Mouse (Mus musculus): ENCODE results near the gene Borcs6. TPM values are rescaled to one million over a fixed set of nuclear protein-coding genes. Genes with fewer than 3 reads are reported as not detected.

Borcs6 gene
- polyA plus RNA-seq, 1 experiment from 2014 or later = 12.0 TPM

- Histone ChIP-seq H3K27ac (ENCODE audit: low read length) (no peak overlapping the region), H3K36me3 (ENCODE audit: control insufficient read depth, insufficient read depth) (no peaks in the 10 kb centered on the region), H3K4me3 (ENCODE audit: low read length) (no peak overlapping the region), H3K9me3 (replicated peaks; ENCODE audit: control insufficient read depth, low read length) (no peaks in the 10 kb centered on the region), H3K27me3 (ENCODE audit: control insufficient read depth, insufficient read depth, low read length) (no peaks in the 10 kb centered on the region), H3K4me2 (ENCODE audit: low read depth, low read length) (no peak overlapping the region), H3K4me1 (ENCODE audit: control insufficient read depth, insufficient read depth, low read length) (peaks cover 16% of the 10 kb centered on the region), H3K9ac (ENCODE audit: low read length) (no peak overlapping the region)
- 83% methylated on average over 6 of the region's 6 CpGs for WGBS
- no peak for ATAC-seq (replicated peaks; ENCODE audit: extremely low read depth, insufficient read depth, low FRiP score)
Measured at GRCm38 (mm10) chr11:69078041-69078440, 18.5 kb downstream of the Borcs6 start.

GRCm38 (mm10) chr11:69078805-69079438, 19.4 kb downstream of the Borcs6 start:
- Histone ChIP-seq H3K4me3 (ENCODE audit: low read length) (no peak overlapping the region), H3K27me3 (ENCODE audit: control insufficient read depth, insufficient read depth, low read length) (no peaks in the 10 kb centered on the region), H3K4me1 (ENCODE audit: control insufficient read depth, insufficient read depth, low read length) (peaks cover 13% of the 10 kb centered on the region), H3K9me3 (replicated peaks; ENCODE audit: control insufficient read depth, low read length) (no peaks in the 10 kb centered on the region), H3K9ac (ENCODE audit: low read length) (no peak overlapping the region), H3K36me3 (ENCODE audit: control insufficient read depth, insufficient read depth) (no peaks in the 10 kb centered on the region), H3K27ac (ENCODE audit: low read length) (0 out of 2 replicates have a peak overlapping the region, but pooled peaks have one; percentile 18), H3K4me2 (ENCODE audit: low read depth, low read length) (no peak overlapping the region)
- no peak for ATAC-seq (replicated peaks; ENCODE audit: extremely low read depth, insufficient read depth, low FRiP score)
- WGBS = 58% methylated on average over 5 of the region's 5 CpGs

DNA sequence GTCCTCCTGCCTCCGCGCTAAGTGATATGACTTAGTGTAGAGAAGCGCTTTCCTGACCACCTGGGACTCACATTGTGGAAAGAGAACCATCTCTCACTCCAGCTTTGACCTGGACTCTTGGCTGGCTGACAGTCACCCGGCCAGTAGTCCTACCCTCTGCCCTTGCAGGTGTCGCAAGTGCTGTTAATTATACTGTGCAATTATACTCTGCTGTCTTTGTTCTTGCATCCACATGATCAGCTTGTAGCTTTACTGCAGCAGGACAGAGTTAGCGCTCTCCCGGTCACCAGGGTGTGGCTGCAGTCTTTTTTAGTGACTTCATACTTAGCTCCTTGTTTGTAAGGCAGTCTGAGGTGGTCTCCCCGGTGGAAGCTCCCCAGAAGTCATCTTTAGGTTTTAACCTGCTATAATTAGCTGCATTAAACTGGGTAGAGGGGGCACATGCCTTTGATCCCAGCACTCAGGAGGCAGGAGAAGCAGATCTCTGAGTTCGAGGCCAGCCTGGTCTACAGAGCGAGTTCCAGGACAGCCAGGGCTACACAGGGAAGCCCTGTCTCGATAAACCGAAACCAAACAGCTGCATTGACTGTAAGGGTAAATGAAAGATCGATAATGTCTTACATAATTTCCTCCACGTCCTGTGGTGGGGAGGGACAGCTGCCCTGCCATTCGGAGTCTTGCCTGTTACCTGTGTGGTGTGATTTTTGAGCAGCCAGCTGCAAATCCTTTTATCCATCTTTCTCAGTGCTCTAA, 20.8 kb downstream of the Borcs6 start:
- no peak overlapping the region for H3K4me2 ChIP-seq (ENCODE audit: low read depth, low read length)
- H3K27me3 ChIP-seq (ENCODE audit: control insufficient read depth, insufficient read depth, low read length) = no peaks in the 10 kb centered on the region
- H3K4me1 ChIP-seq (ENCODE audit: control insufficient read depth, insufficient read depth, low read length) = peaks cover 6% of the 10 kb centered on the region
- no peaks in the 10 kb centered on the region for H3K9me3 ChIP-seq (replicated peaks; ENCODE audit: control insufficient read depth, low read length)
- no peak overlapping the region for H3K27ac ChIP-seq (ENCODE audit: low read length)
- H3K4me3 ChIP-seq (ENCODE audit: low read length) = no peak overlapping the region
- H3K9ac ChIP-seq (ENCODE audit: low read length) = no peak overlapping the region
- no peak for ATAC-seq (replicated peaks; ENCODE audit: extremely low read depth, insufficient read depth, low FRiP score)
- WGBS = 74% methylated on average over 15 of the region's 15 CpGs
- H3K36me3 ChIP-seq (ENCODE audit: control insufficient read depth, insufficient read depth) = no peaks in the 10 kb centered on the region

- Histone ChIP-seq H3K27ac (ENCODE audit: low read length) (no peak overlapping the region), H3K4me1 (ENCODE audit: control insufficient read depth, insufficient read depth, low read length) (peaks cover 6% of the 10 kb centered on the region), H3K27me3 (ENCODE audit: control insufficient read depth, insufficient read depth, low read length) (no peaks in the 10 kb centered on the region), H3K9ac (ENCODE audit: low read length) (no peak overlapping the region), H3K4me2 (ENCODE audit: low read depth, low read length) (no peak overlapping the region), H3K4me3 (ENCODE audit: low read length) (no peak overlapping the region), H3K36me3 (ENCODE audit: control insufficient read depth, insufficient read depth) (no peaks in the 10 kb centered on the region), H3K9me3 (replicated peaks; ENCODE audit: control insufficient read depth, low read length) (no peaks in the 10 kb centered on the region)
- no peak for ATAC-seq (replicated peaks; ENCODE audit: extremely low read depth, insufficient read depth, low FRiP score)
- WGBS = 85% methylated on average over 8 of the region's 8 CpGs
Measured at GRCm38 (mm10) chr11:69080855-69081222, 21.3 kb downstream of the Borcs6 start.

- no peak overlapping the region for H3K4me3 ChIP-seq (ENCODE audit: low read length)
- H3K36me3 ChIP-seq (ENCODE audit: control insufficient read depth, insufficient read depth) = no peaks in the 10 kb centered on the region
- H3K9ac ChIP-seq (ENCODE audit: low read length) = no peak overlapping the region
- no peaks in the 10 kb centered on the region for H3K27me3 ChIP-seq (ENCODE audit: control insufficient read depth, insufficient read depth, low read length)
- ATAC-seq (replicated peaks; ENCODE audit: extremely low read depth, insufficient read depth, low FRiP score) = no peak
- H3K9me3 ChIP-seq (replicated peaks; ENCODE audit: control insufficient read depth, low read length) = no peaks in the 10 kb centered on the region
- no peak overlapping the region for H3K27ac ChIP-seq (ENCODE audit: low read length)
- no peak overlapping the region for H3K4me2 ChIP-seq (ENCODE audit: low read depth, low read length)
- peaks cover 3% of the 10 kb centered on the region for H3K4me1 ChIP-seq (ENCODE audit: control insufficient read depth, insufficient read depth, low read length)
- WGBS = 77% methylated on average over 7 of the region's 7 CpGs
Measured at GRCm38 (mm10) chr11:69081613-69082012, 22.1 kb downstream of the Borcs6 start.

DNA sequence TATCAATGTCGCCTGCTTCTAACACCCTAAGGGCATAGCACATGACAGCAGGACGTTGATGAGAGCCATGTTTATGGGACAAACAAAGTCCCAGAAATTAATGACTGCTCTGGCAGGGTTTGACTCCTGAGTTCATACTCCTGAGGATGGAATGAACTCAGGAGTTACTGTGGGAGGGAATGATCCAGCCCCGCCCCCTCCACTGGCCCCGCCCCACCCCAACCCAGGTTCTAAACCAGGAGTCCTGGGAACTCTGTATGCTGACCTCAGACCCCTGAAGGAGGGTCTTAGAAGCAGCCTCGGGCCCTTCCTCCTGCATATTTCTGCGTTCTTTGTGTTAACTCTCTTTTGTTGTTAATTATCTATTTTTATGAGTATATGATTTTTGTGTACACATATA, 26.1 kb downstream of the Borcs6 start:
- peaks cover 9% of the 10 kb centered on the region for H3K36me3 ChIP-seq (ENCODE audit: control insufficient read depth, insufficient read depth)
- H3K4me2 ChIP-seq (ENCODE audit: low read depth, low read length) = no peak overlapping the region
- H3K9ac ChIP-seq (ENCODE audit: low read length) = no peak overlapping the region
- H3K27me3 ChIP-seq (ENCODE audit: control insufficient read depth, insufficient read depth, low read length) = no peaks in the 10 kb centered on the region
- no peak for ATAC-seq (replicated peaks; ENCODE audit: extremely low read depth, insufficient read depth, low FRiP score)
- no peak overlapping the region for H3K4me3 ChIP-seq (ENCODE audit: low read length)
- H3K27ac ChIP-seq (ENCODE audit: low read length) = no peak overlapping the region
- H3K4me1 ChIP-seq (ENCODE audit: control insufficient read depth, insufficient read depth, low read length) = peaks cover 23% of the 10 kb centered on the region
- WGBS = 77% methylated on average over 6 of the region's 6 CpGs
- H3K9me3 ChIP-seq (replicated peaks; ENCODE audit: control insufficient read depth, low read length) = no peaks in the 10 kb centered on the region

DNA sequence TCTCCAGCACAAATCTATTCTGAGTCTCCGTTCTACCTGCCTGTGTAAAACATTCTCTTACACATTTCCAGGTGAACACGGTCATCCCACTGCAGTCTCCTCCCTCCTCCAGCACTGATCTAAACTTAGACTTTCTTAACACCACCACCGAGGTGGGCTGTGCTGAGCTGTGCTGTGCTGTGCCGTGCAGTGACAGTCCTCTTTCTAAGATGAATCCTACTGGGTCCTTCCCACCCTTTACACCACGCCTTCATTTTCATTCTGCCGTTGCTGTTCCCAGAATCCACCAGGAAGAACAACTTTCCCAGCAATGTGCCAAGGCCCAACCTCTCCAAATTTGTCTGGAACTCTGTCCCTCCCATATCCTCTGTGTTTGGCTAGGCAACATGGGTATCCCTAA, 26.9 kb downstream of the Borcs6 start:
- no peak overlapping the region for H3K4me3 ChIP-seq (ENCODE audit: low read length)
- H3K4me1 ChIP-seq (ENCODE audit: control insufficient read depth, insufficient read depth, low read length) = peaks cover 28% of the 10 kb centered on the region

DNA sequence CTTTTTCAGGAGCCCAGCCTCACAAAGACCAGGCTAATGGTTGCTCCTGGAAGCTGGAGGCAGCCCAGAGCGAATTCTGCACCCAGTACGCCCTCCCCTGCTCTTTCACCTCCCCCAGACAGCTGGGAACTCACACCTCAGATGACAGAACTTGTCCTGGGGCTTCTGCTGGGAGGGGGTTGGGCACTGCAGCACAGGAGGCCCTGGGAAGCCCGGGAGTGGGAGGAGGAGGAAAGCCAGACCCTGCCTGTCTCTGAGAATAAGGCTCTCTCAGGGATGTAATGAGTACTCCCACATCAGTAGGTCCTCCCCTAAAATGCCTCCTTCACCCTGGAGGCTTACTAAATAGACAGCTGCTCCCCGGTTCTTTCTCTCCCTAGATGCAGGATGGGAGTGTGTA, 27.6 kb downstream of the Borcs6 start:
- ATAC-seq (replicated peaks; ENCODE audit: extremely low read depth, insufficient read depth, low FRiP score) = 0 out of 2 replicates have a peak, but pooled peaks have one; percentile 7
- Histone ChIP-seq H3K36me3 (ENCODE audit: control insufficient read depth, insufficient read depth) (peaks cover 15% of the 10 kb centered on the region), H3K27ac (ENCODE audit: low read length) (peak overlapping the region; percentile 95), H3K4me1 (ENCODE audit: control insufficient read depth, insufficient read depth, low read length) (peaks cover 28% of the 10 kb centered on the region), H3K9me3 (replicated peaks; ENCODE audit: control insufficient read depth, low read length) (no peaks in the 10 kb centered on the region), H3K4me2 (ENCODE audit: low read depth, low read length) (no peak overlapping the region), H3K4me3 (ENCODE audit: low read length) (no peak overlapping the region), H3K9ac (ENCODE audit: low read length) (no peak overlapping the region), H3K27me3 (ENCODE audit: control insufficient read depth, insufficient read depth, low read length) (no peaks in the 10 kb centered on the region)
- WGBS = 39% methylated on average over 4 of the region's 4 CpGs

More for the DNA sequence above, 26.9 kb downstream of the Borcs6 start:
- Histone ChIP-seq H3K27ac (ENCODE audit: low read length) (peak overlapping the region; percentile 95), H3K9me3 (replicated peaks; ENCODE audit: control insufficient read depth, low read length) (no peaks in the 10 kb centered on the region), H3K36me3 (ENCODE audit: control insufficient read depth, insufficient read depth) (peaks cover 10% of the 10 kb centered on the region), H3K9ac (ENCODE audit: low read length) (peak overlapping the region; percentile 22; the same call in 1 of the 2 replicates), H3K4me2 (ENCODE audit: low read depth, low read length) (no peak overlapping the region), H3K27me3 (ENCODE audit: control insufficient read depth, insufficient read depth, low read length) (no peaks in the 10 kb centered on the region)
- no peak for ATAC-seq (replicated peaks; ENCODE audit: extremely low read depth, insufficient read depth, low FRiP score)
- 34% methylated on average over 6 of the region's 6 CpGs for WGBS

- Histone ChIP-seq H3K27me3 (ENCODE audit: control insufficient read depth, insufficient read depth, low read length) (no peaks in the 10 kb centered on the region), H3K4me1 (ENCODE audit: control insufficient read depth, insufficient read depth, low read length) (peaks cover 28% of the 10 kb centered on the region), H3K9ac (ENCODE audit: low read length) (no peak overlapping the region), H3K27ac (ENCODE audit: low read length) (peak overlapping the region; percentile 95), H3K4me2 (ENCODE audit: low read depth, low read length) (peak overlapping the region; percentile 83; the same call in 1 of the 2 replicates), H3K4me3 (ENCODE audit: low read length) (no peak overlapping the region; the same call in 1 of the 2 replicates), H3K36me3 (ENCODE audit: control insufficient read depth, insufficient read depth) (peaks cover 15% of the 10 kb centered on the region), H3K9me3 (replicated peaks; ENCODE audit: control insufficient read depth, low read length) (no peaks in the 10 kb centered on the region)
- no peak for ATAC-seq (replicated peaks; ENCODE audit: extremely low read depth, insufficient read depth, low FRiP score)
- WGBS = 70% methylated on average over 2 of the region's 2 CpGs
Measured at GRCm38 (mm10) chr11:69087597-69087996, 28.1 kb downstream of the Borcs6 start.

Data from heart, embryonic 16.5 days (tissue).